Mouse (Mus musculus) hindbrain, embryonic 11.5 days (tissue): ENCODE data around the gene Ppp1r26. TPM values are rescaled to one million over a fixed set of nuclear protein-coding genes. Genes with fewer than 3 reads are reported as not detected.

Source experiments
- ATAC-seq: fragments of 200-750 bp; cut with Nextera tagmentation; 2 replicates; pipeline ENCODE4 v1.8.0; 2017; ENCODE audit warnings: mild to moderate bottlenecking, moderate TSS enrichment, moderate library complexity; ENCODE audit not compliant: low FRiP score
- DNase-seq: peaks from one replicate; pipeline ENCODE4 v3.0.0-alpha.2; 2015; ENCODE audit warnings: low spot score
- H3K27ac ChIP-seq: fragments of 300-500 bp; sonication (generic); 2 replicates; pipeline ENCODE4 v1.5.1; 2014; ENCODE audit warnings: mild to moderate bottlenecking, low read depth, low read length
- H3K27me3 ChIP-seq: fragments of 300-500 bp; sonication (generic); 2 replicates; pipeline ENCODE4 v1.6.1; 2014; ENCODE audit warnings: mild to moderate bottlenecking, low read length, moderate library complexity, mixed read lengths; ENCODE audit not compliant: control insufficient read depth, insufficient read depth
- H3K36me3 ChIP-seq: fragments of 300-500 bp; sonication (generic); 2 replicates; pipeline ENCODE4 v1.6.1; 2014; ENCODE audit warnings: mild to moderate bottlenecking, low read length, moderate library complexity, mixed read lengths; ENCODE audit not compliant: control insufficient read depth, insufficient read depth
- H3K4me1 ChIP-seq: fragments of 300-500 bp; sonication (generic); replicated peaks from 2 replicates; pipeline ENCODE4 v1.6.1; 2014; ENCODE audit warnings: low read length, mixed read lengths; ENCODE audit not compliant: control insufficient read depth, insufficient read depth
- H3K4me2 ChIP-seq: fragments of 300-500 bp; sonication (generic); replicated peaks from 2 replicates; pipeline ENCODE4 v1.6.1; 2014; ENCODE audit warnings: mild to moderate bottlenecking, low read depth, low read length
- H3K4me3 ChIP-seq: fragments of 300-500 bp; sonication (generic); 2 replicates; pipeline ENCODE4 v1.5.1; 2014; ENCODE audit warnings: low read depth, low read length
- H3K9ac ChIP-seq: fragments of 300-500 bp; sonication (generic); 2 replicates; pipeline ENCODE4 v1.6.1; 2014; ENCODE audit warnings: low read depth, low read length
- H3K9me3 ChIP-seq: fragments of 300-500 bp; sonication (generic); 2 replicates; pipeline ENCODE4 v1.6.1; 2016; ENCODE audit warnings: low read length; ENCODE audit not compliant: control insufficient read depth
- WGBS: fragments of 180-500 bp; shearing (Covaris S2); extraction: QIAGEN DNeasy Blood & Tissue Kit; methylation state at CpG from one replicate; pipeline ENCODE4 v1.1.7; 2014; 5-methylcytosine and 5-hydroxymethylcytosine counted together
- polyA plus RNA-seq: library from polyadenylated mRNA; unstranded; fragments of >200 nt; fragmentation: Nextera tagmentation; extraction: Ambion mirVana; gene quantifications from 2 replicates; pipeline ENCODE4 v1.2.1, GENCODE M21; 2014

The Ppp1r26 gene
- polyA plus RNA-seq, 1 experiment from 2014 or later = 3.4 TPM

DNA sequence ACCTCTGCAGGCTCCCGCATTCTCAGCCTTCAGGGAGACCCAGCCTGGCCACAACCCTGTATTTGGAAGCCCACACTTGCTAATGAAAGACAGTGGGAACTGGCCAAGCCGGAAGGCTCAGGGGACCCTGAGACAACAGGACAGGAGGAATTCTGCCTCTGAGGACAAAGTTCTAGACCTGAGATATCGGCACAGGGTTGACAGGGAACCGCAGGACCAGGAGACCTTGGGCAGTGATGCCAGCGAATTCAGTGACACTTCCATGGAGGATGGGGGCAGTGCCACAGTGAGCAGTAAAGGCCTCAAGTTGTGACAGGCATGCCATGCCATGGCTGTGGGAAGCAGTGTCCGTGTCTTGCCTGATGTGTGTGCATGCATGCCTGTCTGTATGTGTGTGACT is 6.9 kb downstream of the Ppp1r26 start:
- WGBS = 85% methylated on average over 6 of the region's 6 CpGs
- Histone ChIP-seq H3K4me3 (no peak overlapping the region), H3K36me3 (no peaks in the 10 kb centered on the region), H3K27ac (no peak overlapping the region), H3K4me1 (no peaks in the 10 kb centered on the region), H3K4me2 (no peak overlapping the region), H3K9ac (no peak overlapping the region), H3K9me3 (no peaks in the 10 kb centered on the region), H3K27me3 (no peaks in the 10 kb centered on the region)
- ATAC-seq = no peak
- no peak for DNase-seq

DNA sequence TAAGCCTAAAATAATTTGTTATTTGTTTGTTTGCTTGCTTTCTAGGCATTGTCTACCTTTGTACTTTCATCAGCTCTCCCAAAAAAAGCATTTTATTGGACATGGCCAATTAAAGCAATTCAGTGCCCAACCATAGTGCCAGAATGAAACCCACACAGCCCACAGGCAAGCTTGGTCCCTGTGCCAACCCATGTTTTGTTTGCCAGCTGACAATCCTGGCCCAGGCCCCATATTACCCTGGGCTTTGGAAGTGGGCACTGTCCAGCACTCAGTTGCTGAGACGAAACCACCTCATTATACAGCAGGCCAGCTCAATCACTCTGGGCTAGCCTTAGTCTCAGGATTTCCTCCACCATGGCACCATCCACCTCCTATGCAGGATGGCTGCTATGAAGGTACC is 10.0 kb downstream of the Ppp1r26 start:
- no peak for ATAC-seq
- no peaks in the 10 kb centered on the region for H3K4me1 ChIP-seq
- no peak overlapping the region for H3K9ac ChIP-seq
- no peaks in the 10 kb centered on the region for H3K9me3 ChIP-seq
- no peak overlapping the region for H3K4me3 ChIP-seq
- H3K36me3 ChIP-seq = no peaks in the 10 kb centered on the region
- H3K27ac ChIP-seq = no peak overlapping the region
- 90% methylated on average over 1 of the region's 1 CpGs for WGBS
- no peak overlapping the region for H3K4me2 ChIP-seq
- no peak for DNase-seq
- no peaks in the 10 kb centered on the region for H3K27me3 ChIP-seq

GRCm38 (mm10) chr2:28463919-28464318 is 17.3 kb downstream of the Ppp1r26 start:
- H3K9ac ChIP-seq = no peak overlapping the region
- no peak overlapping the region for H3K27ac ChIP-seq
- peaks cover 9% of the 10 kb centered on the region; the same call in 1 of the 2 replicates for H3K4me1 ChIP-seq
- DNase-seq = peak; percentile 70
- H3K4me2 ChIP-seq = no peak overlapping the region
- no peaks in the 10 kb centered on the region for H3K27me3 ChIP-seq
- H3K4me3 ChIP-seq = no peak overlapping the region
- no peaks in the 10 kb centered on the region for H3K9me3 ChIP-seq
- WGBS = 29% methylated on average over 3 of the region's 3 CpGs
- no peaks in the 10 kb centered on the region for H3K36me3 ChIP-seq
- no peak for ATAC-seq

DNA sequence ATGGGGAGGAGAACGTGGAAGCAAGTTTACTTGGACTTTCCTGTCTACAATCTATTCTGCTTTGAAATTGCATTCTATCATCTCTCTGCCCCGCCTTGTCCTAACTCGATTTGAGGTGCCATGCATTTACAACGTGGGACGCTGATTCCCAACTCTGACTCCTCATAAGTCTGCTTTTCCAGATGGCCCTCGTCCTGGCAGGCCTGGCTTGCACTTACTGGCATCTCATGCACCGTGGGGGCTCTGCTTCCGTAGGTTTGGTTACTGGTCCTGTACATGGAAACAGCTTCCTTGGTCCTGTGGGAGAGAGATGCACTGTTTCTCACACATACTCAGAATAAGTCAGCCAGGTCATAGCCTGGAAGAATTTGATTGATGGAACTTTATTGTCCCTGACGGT is 18.3 kb downstream of the Ppp1r26 start:
- no peak for DNase-seq
- H3K9ac ChIP-seq = no peak overlapping the region

DNA sequence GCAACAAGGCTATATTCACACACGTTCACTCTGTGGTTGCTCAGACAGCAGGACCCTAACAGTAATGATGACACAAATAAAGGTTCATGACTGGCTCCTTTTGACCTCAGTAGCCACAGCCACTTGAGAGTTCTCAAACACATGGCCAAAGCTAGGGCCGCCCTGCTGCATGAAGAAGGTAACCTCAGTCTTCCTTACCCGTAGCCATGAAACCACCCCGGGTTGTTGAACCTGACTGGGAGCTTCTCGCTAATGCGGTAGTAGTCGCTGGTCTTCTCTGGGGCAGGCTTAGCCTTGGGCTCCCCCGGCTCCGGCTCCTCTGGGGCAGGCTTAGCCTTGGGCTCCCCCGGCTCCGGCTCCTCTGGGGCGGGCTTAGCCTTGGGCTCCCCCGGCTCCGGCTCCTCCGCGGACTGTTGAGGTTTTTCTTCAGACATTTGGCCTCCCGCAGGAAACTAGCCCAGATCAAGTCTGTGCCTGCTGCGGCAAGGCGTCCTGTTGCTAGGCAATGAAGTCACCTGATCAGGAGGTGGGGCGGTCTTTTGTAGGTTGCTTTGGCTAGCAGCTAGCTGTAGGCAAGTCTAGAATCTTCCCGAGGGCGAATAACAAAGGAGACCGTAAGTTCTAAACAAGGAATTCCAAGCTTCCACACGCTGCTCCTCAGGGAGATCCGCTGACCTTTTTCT is 19.4 kb downstream of the Ppp1r26 start, which contains the start of gene 1700007K13Rik:
Gene 1700007K13Rik (minus strand): TSS at position 497 of the 683 bp plus-strand sequence.
- no peaks in the 10 kb centered on the region for H3K27me3 ChIP-seq
- no peaks in the 10 kb centered on the region for H3K9me3 ChIP-seq
- 7% methylated on average over 25 of the region's 25 CpGs for WGBS
- peaks cover 6% of the 10 kb centered on the region; the same call in 1 of the 2 replicates for H3K36me3 ChIP-seq
- H3K9ac ChIP-seq = peak within 1 kb of the TSS; percentile 47; the same call in 1 of the 2 replicates
- DNase-seq = peak; percentile 79
- no peak within 1 kb of the TSS for H3K27ac ChIP-seq
- peak within 1 kb of the TSS; percentile 14; the same call in 1 of the 2 replicates for H3K4me3 ChIP-seq
- peak; percentile 73 for ATAC-seq
- H3K4me2 ChIP-seq = peak within 1 kb of the TSS; percentile 38
- peaks cover 10% of the 10 kb centered on the region; the same call in 1 of the 2 replicates for H3K4me1 ChIP-seq

More for the DNA sequence above, 18.3 kb downstream of the Ppp1r26 start:
- 81% methylated on average over 9 of the region's 9 CpGs for WGBS
- H3K4me3 ChIP-seq = no peak overlapping the region
- no peak overlapping the region for H3K27ac ChIP-seq
- ATAC-seq = no peak
- H3K9me3 ChIP-seq = no peaks in the 10 kb centered on the region
- peaks cover 10% of the 10 kb centered on the region; the same call in 1 of the 2 replicates for H3K4me1 ChIP-seq
- no peaks in the 10 kb centered on the region for H3K27me3 ChIP-seq
- no peak overlapping the region for H3K4me2 ChIP-seq
- H3K36me3 ChIP-seq = peaks cover 5% of the 10 kb centered on the region; the same call in 1 of the 2 replicates

DNA sequence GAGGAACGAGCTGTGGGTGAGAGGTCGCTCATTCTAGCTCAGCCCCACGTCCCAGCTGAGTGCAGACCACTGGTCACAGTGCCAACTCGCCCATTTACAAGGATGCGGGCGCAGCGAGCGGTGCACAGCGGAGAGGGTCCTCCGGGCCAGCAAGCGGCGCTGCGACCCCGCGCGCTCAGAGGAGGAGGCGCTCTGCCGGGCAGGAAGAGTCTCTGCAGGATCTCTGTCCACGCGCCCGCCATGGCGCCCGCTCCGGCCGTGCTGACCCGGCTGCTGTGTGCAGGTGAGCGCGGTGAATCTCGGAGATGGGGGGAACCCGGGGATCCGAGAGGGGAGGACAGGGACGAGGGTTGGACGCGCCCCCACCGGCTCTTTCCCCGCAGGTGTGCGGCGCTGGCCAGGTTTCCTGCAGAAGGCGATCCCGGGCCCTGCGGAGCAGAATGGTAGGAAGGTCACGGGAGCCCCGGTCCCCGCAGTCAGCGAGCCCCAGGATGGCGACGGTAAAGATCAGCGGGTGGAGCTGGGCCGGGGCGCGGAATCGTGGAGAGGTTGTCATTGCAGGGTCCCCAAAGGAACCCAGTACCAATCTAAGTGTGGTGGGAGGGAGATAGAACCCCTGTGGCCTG is 21.4 kb downstream of the Ppp1r26 start, which contains the start of gene Mrps2:
Gene Mrps2 (plus strand): TSS at position 207 of the 626 bp plus-strand sequence.
- peak; percentile 88 for ATAC-seq
- H3K27me3 ChIP-seq = no peaks in the 10 kb centered on the region
- H3K9me3 ChIP-seq = no peaks in the 10 kb centered on the region
- H3K4me2 ChIP-seq = peak within 1 kb of the TSS; percentile 72
- no peak within 1 kb of the TSS for H3K27ac ChIP-seq
- peak; percentile 93 for DNase-seq
- peak within 1 kb of the TSS; percentile 98 for H3K9ac ChIP-seq
- peaks cover 7% of the 10 kb centered on the region for H3K36me3 ChIP-seq
- peak within 1 kb of the TSS; percentile 97 for H3K4me3 ChIP-seq
- under 1% methylated on average over 52 of the region's 52 CpGs for WGBS
- peaks cover 10% of the 10 kb centered on the region; the same call in 1 of the 2 replicates for H3K4me1 ChIP-seq

DNA sequence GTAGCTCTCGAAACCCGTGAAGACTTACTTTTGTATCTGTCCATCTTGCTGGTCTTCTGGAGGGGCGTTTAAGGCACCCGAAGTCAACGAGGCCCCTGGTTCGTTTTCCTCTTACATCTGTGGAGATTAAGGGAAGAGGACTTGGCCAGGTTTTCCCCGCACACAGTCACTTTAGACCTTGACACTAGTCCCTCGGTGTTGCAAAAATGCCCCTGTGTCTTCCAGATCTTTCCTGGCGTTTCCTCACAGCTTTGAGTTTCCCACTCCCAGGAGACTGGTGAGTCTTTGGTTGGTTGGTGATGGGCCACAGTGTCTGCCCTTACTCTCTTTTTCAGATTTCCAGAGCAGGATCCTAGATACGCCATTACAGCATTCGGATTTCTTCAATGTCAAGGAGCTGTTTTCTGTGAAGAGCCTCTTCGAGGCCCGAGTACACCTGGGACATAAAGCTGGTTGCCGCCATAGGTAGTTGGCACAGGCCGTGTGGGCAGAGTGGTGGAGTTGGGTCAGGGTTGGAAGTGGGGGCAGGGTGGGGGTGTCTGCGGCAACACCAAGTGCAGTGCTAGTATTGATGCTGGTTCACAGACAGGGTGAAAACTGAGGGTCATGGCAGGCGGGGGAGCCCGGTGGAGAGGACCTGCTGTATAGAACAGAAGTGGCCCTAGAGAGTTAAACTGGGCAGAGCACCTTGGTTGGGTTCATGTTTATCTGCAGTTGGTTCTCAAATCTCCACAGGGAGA is 22.1 kb downstream of the Ppp1r26 start:
- ATAC-seq = no peak
- peak; percentile 41 for DNase-seq
- 58% methylated on average over 18 of the region's 18 CpGs for WGBS
- no peaks in the 10 kb centered on the region for H3K9me3 ChIP-seq
- no peak overlapping the region for H3K27ac ChIP-seq
- peak overlapping the region; percentile 72 for H3K4me2 ChIP-seq
- H3K4me1 ChIP-seq = peaks cover 10% of the 10 kb centered on the region; the same call in 1 of the 2 replicates
- H3K4me3 ChIP-seq = peak overlapping the region; percentile 97
- H3K9ac ChIP-seq = peak overlapping the region; percentile 98
- peaks cover 8% of the 10 kb centered on the region for H3K36me3 ChIP-seq
- no peaks in the 10 kb centered on the region for H3K27me3 ChIP-seq

GRCm38 (mm10) chr2:28469461-28469860 is 22.9 kb downstream of the Ppp1r26 start:
- Histone ChIP-seq H3K9me3 (no peaks in the 10 kb centered on the region), H3K4me2 (no peak overlapping the region), H3K27me3 (no peaks in the 10 kb centered on the region), H3K36me3 (peaks cover 8% of the 10 kb centered on the region), H3K27ac (no peak overlapping the region), H3K4me3 (no peak overlapping the region), H3K4me1 (peaks cover 10% of the 10 kb centered on the region; the same call in 1 of the 2 replicates), H3K9ac (no peak overlapping the region)
- DNase-seq = no peak
- WGBS = over 99% methylated on average over 14 of the region's 14 CpGs
- ATAC-seq = no peak
